Mouse (Mus musculus): Measurements from ENCODE around the gene Ccnk.

DNA sequence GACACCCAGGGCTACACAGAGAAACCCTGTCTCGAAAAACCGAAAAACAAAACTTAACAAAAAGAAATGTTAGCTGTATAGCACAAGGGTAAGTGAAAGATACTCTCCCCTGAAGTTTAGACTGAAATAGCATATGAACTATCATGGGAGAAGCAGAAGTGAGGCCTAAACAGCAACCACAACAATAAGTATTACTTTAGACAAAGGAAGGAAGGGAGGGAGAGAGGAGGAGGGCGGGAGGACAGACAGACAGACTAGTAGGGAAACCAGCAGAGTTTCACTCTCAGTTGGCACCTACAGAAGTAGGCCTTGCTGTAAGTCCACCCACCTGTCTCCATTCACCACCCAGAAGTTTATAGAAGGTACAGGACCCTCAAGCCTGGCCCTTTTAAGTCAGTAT is 8.9 kb upstream of the Ccnk start:
- TF ChIP-seq GATA1 (IDR thresholded peaks at IDR 0.05; ENCODE audit: borderline replicate concordance, low read length) (no peak), FLI1 (IDR thresholded peaks at IDR 0.05; ENCODE audit: low read length) (no peak)
